Mouse (Mus musculus) heart, adult 2 months (tissue): ENCODE measurements around the gene Hist1h2bg.
"Not testable (repeated sequence)": the region's sequence is repeated elsewhere in the genome, so short reads cannot be mapped to it uniquely, and the experiment has no call there.

Experiments
- CTCF ChIP-seq: fragments of 200-600 bp; IDR thresholded peaks from 2 replicates; pipeline ENCODE4 v1.8.1; 2022; ENCODE audit warnings: antibody characterized with exemption, mild to moderate bottlenecking, moderate library complexity
- EP300 ChIP-seq: fragments of 200-500 bp; IDR thresholded peaks from 2 replicates; pipeline ENCODE4 v1.6.1; 2011; ENCODE audit warnings: low read depth, low read length, control low read depth; ENCODE audit not compliant: insufficient read depth
- POLR2A ChIP-seq: fragments of 200-500 bp; IDR thresholded peaks from 2 replicates; pipeline ENCODE4 v1.6.1; 2011; ENCODE audit warnings: mild to moderate bottlenecking, low read depth, low read length, control low read depth; ENCODE audit not compliant: insufficient read depth

GRCm38 (mm10) chr13:23539821-23540220 is 31.4 kb upstream of the Hist1h2bg start:
- TF ChIP-seq CTCF, POLR2A, EP300: not testable (repeated sequence)
